Mouse (Mus musculus): ENCODE measurements at regions not wholly inside any gene's neighbourhood (a gene's known extent, or its start where the extent isn't known, plus 50 kb on each side); places are given as distances from the start of the nearest gene placed in this dataset.

DNA sequence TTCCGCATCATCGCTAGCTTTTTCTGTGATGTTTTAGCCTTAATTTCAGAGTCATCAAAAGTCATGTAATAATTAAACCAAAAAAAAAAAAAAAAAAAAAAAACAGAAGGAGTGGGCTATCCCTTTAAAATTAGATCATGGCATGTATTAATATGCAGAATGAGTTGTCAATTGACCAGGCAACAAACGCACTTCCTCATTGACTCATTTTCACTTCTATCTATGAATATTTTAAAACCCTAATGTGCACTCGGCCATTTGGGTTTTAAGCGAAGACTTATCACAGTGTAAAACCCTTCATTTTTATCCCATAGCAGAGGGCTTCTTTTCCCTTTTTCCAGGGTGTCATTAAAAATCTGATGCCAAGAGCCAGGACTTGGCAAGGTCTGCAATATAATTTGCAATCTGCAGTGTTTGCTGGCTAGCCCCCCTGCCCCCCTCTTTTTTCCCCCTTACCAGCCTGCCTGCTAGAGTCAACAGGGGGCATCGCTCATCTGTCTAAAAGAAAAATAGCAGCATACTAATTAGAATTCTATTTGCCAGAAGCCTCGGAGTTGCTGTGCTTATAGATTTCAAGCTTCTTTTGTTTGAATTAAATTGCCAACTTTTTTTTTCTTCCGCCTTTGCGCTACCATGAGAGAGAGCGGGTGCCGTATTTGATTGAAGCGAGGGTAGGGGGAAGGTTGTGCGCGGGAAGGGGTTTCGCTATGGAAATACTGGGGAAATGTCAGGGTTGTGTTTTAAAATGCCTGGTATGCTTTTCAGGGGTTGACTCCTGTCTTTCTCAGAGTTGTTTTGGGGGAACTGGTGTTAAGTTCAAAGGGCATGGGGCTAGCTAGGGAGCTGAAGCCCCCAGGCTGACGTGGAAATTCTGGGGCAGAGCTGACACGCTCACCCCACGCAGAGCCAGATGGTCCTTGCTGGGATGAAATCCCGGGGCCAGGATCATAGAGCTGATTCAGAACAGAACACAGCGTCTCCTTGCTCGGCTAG, 248.3 kb downstream of the Nr2f2 start:
- DNase-seq (ENCODE audit: low read depth), result no peak

DNA sequence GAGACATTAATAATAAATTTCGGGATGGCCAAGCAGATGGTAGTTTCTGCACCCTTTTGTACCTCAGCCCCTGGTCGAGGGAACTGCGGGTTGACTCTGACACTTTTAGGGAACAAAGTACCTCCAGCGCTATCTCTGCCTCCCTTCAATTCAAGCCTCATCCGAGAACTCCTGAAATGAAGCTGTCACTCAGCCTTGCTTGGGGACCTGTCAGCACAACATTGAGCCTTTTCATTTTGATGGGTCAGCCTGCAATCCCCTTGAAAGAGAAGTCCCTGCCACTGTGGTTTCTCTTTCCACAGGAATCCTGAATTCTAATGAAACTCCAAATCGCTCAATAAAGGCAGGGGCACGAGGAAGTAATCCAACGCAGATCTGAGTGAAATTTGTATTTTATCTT, 257.5 kb downstream of the Nr2f2 start:
- no peak for DNase-seq (ENCODE audit: low read depth)

DNA sequence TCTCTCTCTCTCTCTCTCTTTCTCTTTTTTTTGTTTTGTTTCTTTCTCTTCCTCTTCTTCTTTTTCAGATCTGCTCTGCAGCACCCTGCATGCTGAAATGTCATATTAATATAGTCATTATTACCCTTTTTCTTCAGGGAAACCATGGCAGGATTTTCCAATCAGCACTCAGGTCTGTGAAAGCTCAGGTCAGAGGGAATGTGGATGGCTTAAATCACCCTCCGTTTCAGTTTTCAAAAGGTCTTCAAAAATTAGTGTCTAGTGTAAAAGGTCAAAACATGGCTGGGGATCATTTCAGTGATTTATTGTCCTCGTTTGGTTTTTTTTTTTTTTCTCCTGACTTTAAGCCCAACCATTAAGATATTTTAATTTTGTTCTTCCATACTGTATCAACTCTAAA, 261.5 kb downstream of the Nr2f2 start:
- no peak for DNase-seq (ENCODE audit: low read depth)

DNA sequence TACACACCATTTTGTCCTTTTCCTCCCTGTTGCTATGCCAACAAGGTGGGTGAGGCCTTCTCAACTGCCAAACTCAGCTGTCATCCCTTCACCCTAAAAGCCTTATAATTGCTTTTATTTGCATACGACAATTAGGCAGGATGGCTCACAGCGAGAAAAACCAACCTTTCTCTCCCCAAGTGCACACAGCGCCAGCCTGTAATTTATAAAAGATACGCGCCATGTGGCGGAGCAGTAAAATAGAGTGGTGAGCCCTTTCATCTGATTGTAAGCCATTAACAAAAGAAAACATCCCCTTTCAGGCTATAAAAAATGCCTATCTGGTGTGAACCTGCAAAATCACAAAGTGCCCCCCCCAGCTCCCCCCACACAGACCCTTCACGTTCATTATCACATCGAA, 262.0 kb downstream of the Nr2f2 start:
- DNase-seq (ENCODE audit: low read depth), result no peak

DNA sequence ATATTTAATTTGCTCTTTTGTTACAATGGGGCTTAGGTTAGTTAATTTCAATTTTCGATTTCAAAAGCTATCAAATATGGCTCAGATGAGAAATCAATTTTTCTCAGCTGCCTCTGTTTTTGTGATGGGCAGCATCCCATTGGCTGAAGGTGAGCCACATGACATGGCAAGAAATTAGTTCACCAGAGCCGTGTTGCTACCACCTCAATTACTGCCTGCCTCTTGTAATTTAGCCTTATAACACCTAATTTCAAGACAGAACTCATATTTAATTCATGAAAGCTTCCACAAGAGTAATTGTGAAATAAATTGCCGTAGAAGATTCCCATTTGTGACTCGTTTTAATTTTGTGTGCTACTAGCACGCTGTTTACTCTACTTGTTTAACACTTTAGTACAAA, 262.9 kb downstream of the Nr2f2 start:
- DNase-seq (ENCODE audit: low read depth), result no peak

DNA sequence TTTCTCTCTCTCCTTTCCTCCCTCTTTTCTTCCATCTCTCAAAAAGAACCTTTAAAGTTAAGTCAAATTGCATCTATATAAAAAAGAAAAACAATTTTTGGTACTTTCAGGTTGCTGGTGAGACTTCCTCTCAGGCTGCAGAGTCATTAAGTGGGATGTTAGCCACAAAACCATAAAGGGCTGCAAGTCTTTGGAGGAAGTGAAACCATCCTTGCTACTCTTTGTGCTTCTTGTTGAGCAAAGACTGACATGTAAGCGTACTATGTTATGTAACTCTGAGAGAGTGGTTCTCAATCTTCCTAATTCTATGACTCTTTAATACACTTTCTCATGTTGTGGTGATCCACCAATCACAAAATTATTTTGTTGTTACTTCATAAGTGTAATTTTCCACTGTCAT, 267.5 kb downstream of the Nr2f2 start:
- DNase-seq (ENCODE audit: low read depth), result no peak

DNA sequence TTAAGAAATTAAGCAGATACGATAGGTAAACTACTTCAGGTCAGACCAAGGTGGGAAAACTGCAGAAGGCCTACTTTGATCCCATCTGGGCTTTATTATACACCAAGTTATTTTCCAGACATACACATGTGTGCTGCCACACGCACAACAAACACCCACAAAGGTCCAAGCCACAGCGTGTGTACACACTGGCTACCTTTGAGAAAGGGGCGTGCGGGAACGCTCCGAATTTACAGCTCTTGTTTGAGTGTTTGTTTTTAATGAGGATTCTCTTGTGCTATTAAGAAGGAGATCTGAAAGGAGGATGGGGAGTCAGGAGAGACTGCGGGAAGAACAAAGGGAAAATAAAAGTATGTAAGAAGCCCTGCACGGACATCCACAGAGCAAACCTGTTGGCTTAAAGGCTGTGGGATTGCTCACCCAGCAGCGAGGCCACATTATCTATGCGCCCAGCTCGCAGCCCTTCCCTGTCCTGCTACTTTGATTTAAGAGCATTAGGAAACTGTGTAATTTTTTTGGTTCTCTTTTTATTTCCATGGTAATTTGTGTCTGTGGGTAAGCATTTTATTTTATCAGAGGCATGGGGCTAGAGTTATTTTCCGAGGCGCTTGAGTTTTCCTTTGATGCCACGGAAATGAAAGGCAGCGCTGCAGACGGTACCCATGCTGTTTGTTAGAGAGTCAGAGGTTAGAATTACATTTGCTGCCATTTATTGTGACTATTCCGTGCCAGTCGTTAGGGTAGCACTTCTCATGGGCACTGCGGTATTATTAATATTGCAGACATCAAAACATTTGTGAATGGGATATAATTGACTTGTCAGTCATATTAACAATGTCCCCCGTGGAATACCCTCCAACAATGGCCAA, 272.4 kb downstream of the Nr2f2 start:
- DNase-seq (ENCODE audit: low read depth), result no peak

DNA sequence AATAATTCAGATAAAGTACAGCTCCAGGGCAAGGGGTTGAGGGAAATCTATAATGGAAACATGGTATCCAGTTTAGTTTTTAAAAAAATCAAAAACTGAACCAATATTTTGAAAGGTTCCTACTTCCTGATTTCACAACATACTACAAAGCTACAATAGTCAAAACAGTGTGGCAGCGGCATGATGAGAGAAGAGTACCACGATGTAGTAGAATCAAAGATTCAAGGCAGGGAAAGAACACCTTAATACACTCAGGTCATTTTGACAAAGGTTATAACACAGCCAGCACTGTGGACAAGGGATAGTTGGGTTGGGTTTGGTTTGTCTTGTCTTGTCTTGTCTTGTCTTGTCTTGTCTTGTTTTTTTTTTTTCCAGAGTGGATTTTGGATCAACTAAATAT, 274.4 kb downstream of the Nr2f2 start:
- no peak for DNase-seq (ENCODE audit: low read depth)

DNA sequence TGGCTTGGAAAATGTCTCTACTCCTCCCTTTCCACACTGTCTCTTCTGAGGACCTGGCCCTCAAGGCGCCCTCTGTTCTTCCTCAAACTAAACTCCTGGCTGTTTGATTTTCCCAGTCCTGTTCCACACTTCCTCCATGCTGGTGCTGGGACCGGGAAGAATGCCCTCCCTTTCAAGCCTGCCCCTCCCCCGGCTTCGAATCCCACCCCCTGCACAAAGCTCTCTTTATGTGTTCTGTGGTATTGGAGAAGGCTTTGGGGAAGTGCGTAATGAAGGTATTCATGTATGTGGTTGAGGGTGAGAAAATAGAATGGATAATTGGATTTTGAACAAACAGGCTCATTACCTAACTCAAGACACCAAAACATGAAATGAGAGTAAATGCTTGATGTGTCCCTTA, 277.4 kb downstream of the Nr2f2 start:
- no peak for DNase-seq (ENCODE audit: low read depth)

DNA sequence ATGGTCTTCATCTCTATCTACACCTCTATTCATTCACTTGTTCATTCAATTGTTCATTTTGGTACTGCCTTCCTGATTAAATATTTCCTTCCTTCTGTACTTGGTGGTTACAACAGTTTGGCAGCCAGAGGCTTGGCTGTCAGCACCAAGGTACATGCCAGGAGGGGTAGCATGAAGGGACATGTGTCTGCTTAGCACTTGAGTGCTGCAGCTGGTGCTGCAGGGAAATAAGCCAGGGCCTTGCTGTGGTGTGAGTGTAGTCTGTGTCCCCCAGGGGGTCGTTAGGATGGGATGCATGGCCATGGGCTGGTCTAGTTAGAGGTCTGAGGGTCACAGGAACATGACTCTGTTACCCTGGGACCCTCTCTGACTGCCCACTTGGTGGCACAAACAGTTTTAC, 296.9 kb downstream of the Nr2f2 start:
- DNase-seq (ENCODE audit: low read depth), result no peak

DNA sequence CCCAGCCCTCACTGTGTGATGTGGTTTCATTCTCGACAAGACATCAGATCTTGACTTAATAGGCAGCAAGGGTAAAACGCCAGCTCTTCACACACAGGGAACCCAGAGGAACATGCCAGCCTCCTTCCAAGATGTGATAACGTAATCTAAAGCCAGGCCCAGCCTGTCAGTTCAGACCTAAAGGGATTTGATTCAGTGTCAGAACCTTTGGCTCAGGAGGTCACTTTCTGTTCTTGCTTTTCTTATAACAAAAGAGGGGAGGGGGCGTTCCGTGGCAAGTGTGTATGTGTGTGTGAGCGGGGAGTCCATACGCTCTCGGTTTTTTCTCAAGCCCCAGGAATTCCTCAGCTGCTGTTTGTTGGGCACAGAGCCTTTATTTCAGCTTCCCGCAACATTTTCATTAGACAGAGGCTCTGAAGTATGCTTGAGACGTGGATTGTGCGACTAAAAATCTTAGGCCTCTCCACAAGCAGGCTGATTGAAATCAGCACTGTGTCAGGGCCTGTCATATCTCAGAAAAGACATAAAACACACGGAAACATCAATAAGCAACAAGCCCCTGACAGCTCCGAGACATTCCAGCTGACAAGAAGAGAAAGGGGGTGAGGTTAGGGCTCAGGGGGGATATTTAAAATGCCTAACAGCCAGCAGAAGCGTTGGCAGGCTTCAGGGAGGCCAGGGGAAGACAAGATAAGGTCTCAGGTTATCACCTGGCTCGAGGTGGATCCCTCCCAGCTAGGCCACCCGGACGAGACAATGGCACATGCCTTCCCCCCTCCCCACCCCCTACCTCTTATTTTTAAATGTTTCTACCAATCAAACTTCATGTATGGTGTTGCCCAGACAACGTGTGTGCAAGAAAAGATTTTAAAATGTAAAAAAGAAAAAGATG, 298.5 kb downstream of the Nr2f2 start:
- DNase-seq (ENCODE audit: low read depth), result no peak

DNA sequence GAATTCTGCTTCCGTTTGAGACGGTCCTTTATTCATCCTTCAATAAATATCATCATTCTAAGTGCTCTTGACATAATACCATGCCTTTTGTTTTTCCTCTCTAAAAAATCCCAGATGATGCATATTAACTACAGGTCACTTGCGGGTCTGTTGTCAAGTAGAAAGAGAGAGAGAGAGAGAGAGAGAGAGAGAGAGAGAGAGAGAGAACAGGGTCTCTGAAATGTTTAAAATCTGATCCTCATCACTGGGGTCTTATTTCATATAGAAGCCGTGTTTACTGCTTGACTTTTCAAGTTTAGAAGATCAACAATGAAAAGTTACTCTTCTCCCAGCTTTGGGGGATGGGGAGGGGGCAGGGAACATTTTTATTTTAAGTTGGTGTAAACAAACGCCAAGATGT, 299.5 kb downstream of the Nr2f2 start:
- DNase-seq (ENCODE audit: low read depth), result no peak

DNA sequence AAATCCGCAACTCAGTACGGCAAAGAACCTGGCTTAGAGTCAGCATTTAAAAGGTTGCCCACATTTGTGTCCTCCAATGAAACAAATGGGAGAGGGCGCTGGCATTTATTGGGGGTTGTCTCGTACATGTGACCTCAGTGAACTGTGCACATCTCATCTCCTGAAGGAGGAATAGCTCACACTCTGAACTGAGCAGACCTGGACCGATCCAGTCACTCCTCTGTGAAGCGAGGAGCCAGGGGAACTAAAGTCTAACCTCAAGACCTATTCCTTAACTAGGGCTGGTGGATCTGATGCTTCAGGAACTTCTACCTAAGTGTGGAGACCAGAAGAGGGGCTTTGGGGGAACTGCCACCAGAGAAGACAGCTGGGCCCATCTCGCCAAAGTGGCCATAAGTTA, 300.1 kb downstream of the Nr2f2 start:
- no peak for DNase-seq (ENCODE audit: low read depth)

DNA sequence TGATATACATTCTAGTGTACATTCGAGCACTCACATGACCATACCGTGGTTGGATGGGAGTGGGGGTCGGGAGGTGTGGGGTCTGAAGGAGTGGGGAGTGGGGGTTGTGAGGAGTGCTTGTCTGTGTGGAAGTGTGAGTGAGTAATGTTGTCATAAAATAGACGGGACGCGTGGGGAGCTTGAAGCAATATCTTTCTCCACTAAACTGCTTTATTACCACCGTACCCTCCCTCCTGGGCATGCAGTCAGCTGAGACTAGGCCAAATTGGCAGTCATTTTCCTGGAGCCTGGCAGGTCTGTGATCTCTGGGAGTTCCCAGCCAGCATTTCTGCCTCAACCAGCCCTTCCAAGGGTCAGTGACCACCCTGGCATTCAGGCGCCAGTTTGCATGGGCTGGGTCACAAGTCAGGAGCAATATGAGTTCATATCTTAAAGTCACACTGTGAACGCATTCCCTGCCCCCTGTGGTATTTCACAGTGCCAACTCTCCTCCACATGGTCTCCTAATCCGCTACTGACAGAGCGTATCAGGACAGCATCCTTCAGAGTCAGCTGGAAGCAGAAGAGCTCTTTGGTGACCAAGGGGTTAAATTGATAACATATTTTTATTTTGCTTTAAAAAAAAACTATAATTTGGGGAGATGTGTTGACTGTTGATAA, 300.9 kb downstream of the Nr2f2 start:
- no peak for DNase-seq (ENCODE audit: low read depth)

DNA sequence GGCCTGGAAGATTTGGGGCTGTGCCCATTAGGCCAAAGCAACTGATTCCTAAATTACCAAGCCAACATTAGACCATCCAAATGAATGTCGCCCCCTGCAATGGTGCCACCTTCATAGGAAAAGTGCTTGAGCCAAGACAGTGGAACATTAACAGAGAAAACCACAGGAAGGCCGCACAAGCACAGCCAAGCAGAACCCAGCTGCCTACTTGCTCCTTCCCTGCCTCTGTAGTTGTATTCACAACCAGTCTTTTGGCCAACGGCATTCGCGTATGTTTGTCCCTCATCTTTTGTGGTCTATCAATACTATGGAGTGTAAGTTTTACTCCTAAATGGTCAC, 319.2 kb downstream of the Nr2f2 start:
- no peak for DNase-seq (ENCODE audit: low read depth)

DNA sequence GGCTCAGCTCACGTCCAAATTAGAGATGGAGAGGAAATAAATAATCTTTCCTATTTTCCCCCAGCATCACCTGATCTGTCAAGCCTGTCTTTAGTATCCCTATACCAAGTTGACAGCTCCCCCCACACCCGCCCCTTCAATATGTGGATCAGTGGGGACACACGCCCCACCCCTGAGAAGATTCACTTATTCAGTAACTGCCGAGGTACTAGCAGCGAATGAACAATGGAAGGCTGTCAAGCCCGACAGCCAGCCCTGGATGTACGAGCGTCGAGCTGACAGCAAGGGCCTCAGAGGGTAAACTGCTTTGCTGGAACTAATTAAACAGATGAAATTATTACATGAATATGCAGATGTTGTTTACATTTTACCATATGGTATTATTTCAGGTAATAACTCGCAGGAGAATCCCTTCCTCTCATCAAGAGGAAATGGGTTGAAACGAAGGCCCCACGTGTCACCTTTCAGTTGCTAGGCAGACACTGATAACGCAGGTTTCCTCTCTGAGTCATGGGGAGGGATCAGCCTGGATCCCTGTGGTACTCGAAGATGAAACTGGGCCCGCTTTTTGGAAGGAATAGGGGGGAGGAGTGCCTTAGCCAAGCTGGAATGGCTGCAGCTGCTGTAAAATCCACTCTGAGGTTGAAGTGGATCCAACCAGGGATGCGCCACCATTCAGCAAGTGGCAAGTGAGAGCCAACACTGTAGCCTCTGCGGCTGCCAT, 319.7 kb downstream of the Nr2f2 start:
- no peak for DNase-seq (ENCODE audit: low read depth)

DNA sequence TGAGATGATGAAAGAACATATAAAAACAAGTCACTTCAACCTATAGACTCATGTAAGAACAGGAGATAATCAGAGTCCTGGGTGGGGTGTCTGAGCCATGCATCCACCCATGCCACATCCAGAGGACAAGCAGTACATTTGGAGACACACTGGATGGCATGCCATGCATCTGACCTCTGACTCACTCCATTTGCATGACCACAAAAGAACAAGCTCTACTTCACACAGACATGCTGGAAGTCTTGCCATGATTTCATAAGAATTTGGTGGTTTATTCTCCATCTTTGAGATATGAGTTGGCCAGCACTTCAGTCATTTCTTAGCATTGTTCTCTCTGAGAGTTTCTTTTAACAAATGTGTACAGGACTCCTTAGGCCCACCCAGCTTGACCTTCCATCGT, 329.5 kb downstream of the Nr2f2 start:
- no peak for DNase-seq (ENCODE audit: low read depth)

DNA sequence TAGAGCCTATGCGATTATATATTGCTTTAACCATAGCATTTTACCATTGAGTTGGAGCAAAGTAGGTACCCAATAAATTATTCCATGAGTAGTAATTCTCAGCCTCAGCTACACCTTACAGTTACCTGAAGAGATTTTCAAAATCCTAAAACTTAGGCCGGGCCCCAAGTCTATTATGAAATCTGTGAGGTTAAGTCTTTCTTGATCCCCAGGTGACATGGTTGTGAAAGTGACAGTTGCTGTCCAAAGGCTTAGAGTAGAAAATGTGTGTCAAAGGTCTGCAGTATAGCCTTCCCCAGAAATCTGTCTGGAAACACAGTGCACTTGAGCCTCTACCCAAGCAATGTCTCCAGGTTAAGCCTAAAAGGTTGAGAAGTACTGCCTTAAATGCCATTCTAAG, 333.7 kb downstream of the Nr2f2 start:
- no peak for DNase-seq (ENCODE audit: low read depth)

DNA sequence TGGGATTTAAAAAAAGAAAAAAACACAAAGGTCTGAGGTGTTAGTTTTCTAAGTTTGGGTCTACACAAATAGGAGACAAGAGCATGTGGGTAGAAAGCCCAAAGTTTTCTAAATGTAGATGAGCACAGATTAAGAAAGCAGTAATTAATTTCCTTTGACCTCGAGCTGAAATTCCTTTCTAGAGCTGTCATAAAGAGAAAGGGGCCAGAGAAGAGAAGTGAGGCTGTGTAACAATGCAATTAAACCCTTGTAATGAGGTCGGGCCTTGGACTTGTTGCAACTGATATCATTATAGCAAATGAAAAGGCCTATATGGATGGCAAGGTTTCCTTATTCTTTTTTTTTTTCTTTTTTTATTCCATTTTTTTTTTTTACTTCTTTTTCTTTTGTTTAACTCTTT, 337.2 kb downstream of the Nr2f2 start:
- DNase-seq (ENCODE audit: low read depth), result no peak

DNA sequence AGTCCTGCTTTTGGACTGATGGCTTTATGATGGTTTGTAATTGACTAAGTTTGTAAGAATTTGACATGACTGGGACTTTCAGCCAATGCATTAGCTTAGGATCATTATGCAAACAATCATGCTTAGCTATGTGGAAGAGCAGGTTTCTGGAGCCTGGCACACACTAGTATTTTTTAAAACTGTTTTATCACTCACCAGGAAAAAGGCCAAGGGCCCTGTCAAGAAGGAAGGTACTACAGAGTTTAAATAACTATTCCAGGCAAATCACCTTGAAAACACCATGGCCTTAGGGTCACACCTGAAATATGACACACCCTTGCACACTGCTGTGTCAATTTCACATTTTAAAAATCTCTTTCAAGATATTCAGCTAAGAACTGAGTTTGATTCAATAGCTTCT, 341.0 kb downstream of the Nr2f2 start:
- no peak for DNase-seq (ENCODE audit: low read depth)

DNA sequence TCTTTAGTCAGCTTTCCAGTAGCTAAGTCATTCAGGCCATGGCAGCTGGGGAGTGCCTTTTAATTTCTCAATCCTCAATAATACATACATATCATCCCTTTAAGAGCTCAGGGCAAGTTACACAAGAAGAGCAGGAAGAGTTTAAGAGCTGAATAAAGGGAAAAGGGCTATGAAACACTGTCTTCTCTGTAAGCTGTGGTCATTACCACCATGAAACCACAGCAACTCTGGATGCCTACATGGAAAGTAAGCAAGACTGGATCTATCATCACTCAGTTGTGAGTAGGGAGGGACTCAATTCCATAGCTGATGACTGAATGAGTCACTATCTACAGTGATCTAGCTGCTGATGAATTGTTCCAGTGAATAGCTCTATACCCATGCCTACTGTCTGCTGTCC, 349.9 kb downstream of the Nr2f2 start:
- no peak for DNase-seq (ENCODE audit: low read depth)

All from 416B (cell line).